Mouse (Mus musculus) monocyte, adult 5-6 weeks (primary cell): ENCODE data around the gene Atf5. TPM values are rescaled to one million over a fixed set of nuclear protein-coding genes. Genes with fewer than 3 reads are reported as not detected.

Experiments
- ATAC-seq: fragments of 153-309, 156-312 bp; replicated peaks from 2 replicates; pipeline ENCODE4 v1.8.0; 2017; ENCODE audit warnings: mild to moderate bottlenecking; ENCODE audit not compliant: low TSS enrichment, insufficient number of reproducible peaks, severe bottlenecking, poor library complexity, low FRiP score
- total RNA-seq: library from RNA; stranded (forward); fragments of 200-1000, 200-491, 200-594 nt; gene quantifications from 3 replicates; pipeline ENCODE4 v1.2.3, GENCODE M21; 2017

Gene Atf5
- total RNA-seq, 1 experiment from 2014 or later: 2.8 TPM

- ATAC-seq: no peak
Measured at GRCm38 (mm10) chr7:44851625-44852234, 35.3 kb upstream of the Atf5 start.

GRCm38 (mm10) chr7:44850789-44851624, 34.5 kb upstream of the Atf5 start:
- ATAC-seq: no peak

- ATAC-seq: no peak
Measured at GRCm38 (mm10) chr7:44850146-44850545, 33.7 kb upstream of the Atf5 start.

GRCm38 (mm10) chr7:44849416-44850111, 33.1 kb upstream of the Atf5 start:
- peak; percentile 25 for ATAC-seq

- peak; percentile 75 for ATAC-seq
Measured at GRCm38 (mm10) chr7:44848561-44849415, 32.3 kb upstream of the Atf5 start, which contains the start of the genes Akt1s1 and Tbc1d17. Gene Akt1s1, plus strand, starts transcription at chr7:44848991. Gene Tbc1d17, minus strand, starts transcription at chr7:44849079.

GRCm38 (mm10) chr7:44847772-44848171, 31.3 kb upstream of the Atf5 start:
- no peak for ATAC-seq

GRCm38 (mm10) chr7:44846804-44847203, 30.3 kb upstream of the Atf5 start:
- no peak for ATAC-seq

GRCm38 (mm10) chr7:44845006-44845405, 28.5 kb upstream of the Atf5 start:
- ATAC-seq: no peak

- no peak for ATAC-seq
Measured at GRCm38 (mm10) chr7:44841825-44842463, 25.5 kb upstream of the Atf5 start.

- no peak for ATAC-seq
Measured at GRCm38 (mm10) chr7:44840426-44840825, 24.0 kb upstream of the Atf5 start.

GRCm38 (mm10) chr7:44839491-44840191, 23.2 kb upstream of the Atf5 start:
- ATAC-seq: 0 out of 2 replicates have a peak, but pooled peaks have one; percentile 20

- 0 out of 2 replicates have a peak, but pooled peaks have one; percentile 3 for ATAC-seq
Measured at GRCm38 (mm10) chr7:44839171-44839490, 22.7 kb upstream of the Atf5 start.

- ATAC-seq: no peak
Measured at GRCm38 (mm10) chr7:44838073-44838472, 21.6 kb upstream of the Atf5 start.

- ATAC-seq: no peak
Measured at GRCm38 (mm10) chr7:44836423-44837053, 20.1 kb upstream of the Atf5 start.

GRCm38 (mm10) chr7:44836016-44836404, 19.6 kb upstream of the Atf5 start:
- ATAC-seq: no peak

- no peak for ATAC-seq
Measured at GRCm38 (mm10) chr7:44835373-44836015, 19.0 kb upstream of the Atf5 start.

GRCm38 (mm10) chr7:44832763-44833162, 16.3 kb upstream of the Atf5 start:
- no peak for ATAC-seq
